Mouse (Mus musculus): ENCODE measurements around the gene Dnah6. TPM values are rescaled to one million over a fixed set of nuclear protein-coding genes. Genes with fewer than 3 reads are reported as not detected.

Gene Dnah6
- 0.08 TPM in 2 replicates for polyA plus RNA-seq (2015; fragmentation: Nextera tagmentation; extraction: Ambion mirVana)

GRCm38 (mm10) chr6:73221189-73221957 lies at the start of gene Dnah6:
TSS of gene Dnah6 (minus strand) at chr6:73221651.
- peak; percentile 98 for ATAC-seq (replicated peaks; ENCODE audit: low FRiP score)
- Histone ChIP-seq H3K9me3 (replicated peaks) (no peaks in the 10 kb centered on the region), H3K27ac (peak within 1 kb of the TSS; percentile 90), H3K36me3 (no peaks in the 10 kb centered on the region), H3K27me3 (no peaks in the 10 kb centered on the region), H3K4me2 (peak within 1 kb of the TSS; percentile 76), H3K4me1 (peaks cover 10% of the 10 kb centered on the region), H3K4me3 (replicated peaks) (peak within 1 kb of the TSS; percentile 42), H3K9ac (peak within 1 kb of the TSS; percentile 27; the same call in 1 of the 2 replicates)
- 33% methylated on average over 25 of the region's 25 CpGs for WGBS

- no peaks in the 10 kb centered on the region for H3K9me3 ChIP-seq (replicated peaks)
- no peak overlapping the region for H3K4me2 ChIP-seq
- H3K4me3 ChIP-seq (replicated peaks) = no peak overlapping the region
- peaks cover 85% of the 10 kb centered on the region for H3K36me3 ChIP-seq
- WGBS = 98% methylated on average over 3 of the region's 3 CpGs
- no peaks in the 10 kb centered on the region for H3K4me1 ChIP-seq
- no peak overlapping the region for H3K27ac ChIP-seq
- no peaks in the 10 kb centered on the region for H3K27me3 ChIP-seq
- no peak overlapping the region for H3K9ac ChIP-seq
- ATAC-seq (replicated peaks; ENCODE audit: low FRiP score) = no peak
Observed at GRCm38 (mm10) chr6:73269374-73269773, 47.9 kb upstream of the Dnah6 start.

GRCm38 (mm10) chr6:73267738-73268311 lies 46.4 kb upstream of the Dnah6 start:
- H3K4me2 ChIP-seq = no peak overlapping the region
- H3K36me3 ChIP-seq = peaks cover 86% of the 10 kb centered on the region
- no peaks in the 10 kb centered on the region for H3K27me3 ChIP-seq
- no peaks in the 10 kb centered on the region for H3K9me3 ChIP-seq (replicated peaks)
- no peak for ATAC-seq (replicated peaks; ENCODE audit: low FRiP score)
- H3K27ac ChIP-seq = no peak overlapping the region
- H3K9ac ChIP-seq = no peak overlapping the region
- H3K4me1 ChIP-seq = no peaks in the 10 kb centered on the region
- 86% methylated on average over 8 of the region's 8 CpGs for WGBS
- no peak overlapping the region for H3K4me3 ChIP-seq (replicated peaks)

- ATAC-seq (replicated peaks; ENCODE audit: low FRiP score) = no peak
- Histone ChIP-seq H3K9ac (no peak overlapping the region), H3K4me1 (no peaks in the 10 kb centered on the region), H3K27ac (no peak overlapping the region), H3K9me3 (replicated peaks) (no peaks in the 10 kb centered on the region), H3K27me3 (no peaks in the 10 kb centered on the region), H3K36me3 (peaks cover 81% of the 10 kb centered on the region), H3K4me2 (no peak overlapping the region), H3K4me3 (replicated peaks) (no peak overlapping the region)
- WGBS = 53% methylated on average over 2 of the region's 2 CpGs
Observed at GRCm38 (mm10) chr6:73264801-73265200, 43.4 kb upstream of the Dnah6 start.

- Histone ChIP-seq H3K9me3 (replicated peaks) (no peaks in the 10 kb centered on the region), H3K4me1 (no peaks in the 10 kb centered on the region), H3K27ac (no peak overlapping the region), H3K9ac (no peak overlapping the region), H3K27me3 (no peaks in the 10 kb centered on the region), H3K4me3 (replicated peaks) (no peak overlapping the region), H3K36me3 (peaks cover 82% of the 10 kb centered on the region), H3K4me2 (no peak overlapping the region)
- ATAC-seq (replicated peaks; ENCODE audit: low FRiP score) = no peak
- WGBS = 83% methylated on average over 6 of the region's 6 CpGs
Observed at GRCm38 (mm10) chr6:73260110-73260509, 38.7 kb upstream of the Dnah6 start.

- no peak for ATAC-seq (replicated peaks; ENCODE audit: low FRiP score)
- Histone ChIP-seq H3K9me3 (replicated peaks) (no peaks in the 10 kb centered on the region), H3K27ac (no peak overlapping the region), H3K36me3 (peaks cover 63% of the 10 kb centered on the region), H3K4me2 (no peak overlapping the region), H3K27me3 (no peaks in the 10 kb centered on the region), H3K4me1 (peaks cover 11% of the 10 kb centered on the region), H3K9ac (no peak overlapping the region), H3K4me3 (replicated peaks) (no peak overlapping the region)
- WGBS = 93% methylated on average over 7 of the region's 7 CpGs
Observed at GRCm38 (mm10) chr6:73257068-73257467, 35.6 kb upstream of the Dnah6 start.

- Histone ChIP-seq H3K36me3 (peaks cover 42% of the 10 kb centered on the region), H3K9ac (no peak overlapping the region), H3K4me1 (peaks cover 17% of the 10 kb centered on the region), H3K27me3 (no peaks in the 10 kb centered on the region), H3K9me3 (replicated peaks) (no peaks in the 10 kb centered on the region), H3K27ac (no peak overlapping the region), H3K4me3 (replicated peaks) (no peak overlapping the region), H3K4me2 (no peak overlapping the region)
- ATAC-seq (replicated peaks; ENCODE audit: low FRiP score) = no peak; the same call in 1 of the 2 replicates
- WGBS = 70% methylated on average over 9 of the region's 9 CpGs
Observed at GRCm38 (mm10) chr6:73254307-73255228, 33.1 kb upstream of the Dnah6 start.

GRCm38 (mm10) chr6:73253584-73253983 lies 32.1 kb upstream of the Dnah6 start:
- no peak overlapping the region for H3K27ac ChIP-seq
- no peak overlapping the region for H3K9ac ChIP-seq
- WGBS = 72% methylated on average over 4 of the region's 4 CpGs
- H3K4me3 ChIP-seq (replicated peaks) = no peak overlapping the region
- H3K36me3 ChIP-seq = peaks cover 32% of the 10 kb centered on the region
- no peaks in the 10 kb centered on the region for H3K27me3 ChIP-seq
- no peaks in the 10 kb centered on the region for H3K9me3 ChIP-seq (replicated peaks)
- H3K4me2 ChIP-seq = no peak overlapping the region
- no peak for ATAC-seq (replicated peaks; ENCODE audit: low FRiP score)
- H3K4me1 ChIP-seq = peaks cover 23% of the 10 kb centered on the region

GRCm38 (mm10) chr6:73253006-73253405 lies 31.6 kb upstream of the Dnah6 start:
- peaks cover 27% of the 10 kb centered on the region for H3K36me3 ChIP-seq
- no peaks in the 10 kb centered on the region for H3K27me3 ChIP-seq
- peaks cover 23% of the 10 kb centered on the region for H3K4me1 ChIP-seq
- ATAC-seq (replicated peaks; ENCODE audit: low FRiP score) = no peak
- 89% methylated on average over 2 of the region's 2 CpGs for WGBS
- no peak overlapping the region for H3K9ac ChIP-seq
- no peaks in the 10 kb centered on the region for H3K9me3 ChIP-seq (replicated peaks)
- H3K27ac ChIP-seq = no peak overlapping the region
- no peak overlapping the region for H3K4me2 ChIP-seq
- H3K4me3 ChIP-seq (replicated peaks) = no peak overlapping the region

GRCm38 (mm10) chr6:73252396-73252795 lies 30.9 kb upstream of the Dnah6 start:
- Histone ChIP-seq H3K27ac (no peak overlapping the region), H3K4me3 (replicated peaks) (no peak overlapping the region), H3K4me2 (no peak overlapping the region), H3K9me3 (replicated peaks) (no peaks in the 10 kb centered on the region), H3K4me1 (peaks cover 23% of the 10 kb centered on the region), H3K36me3 (peaks cover 21% of the 10 kb centered on the region), H3K27me3 (no peaks in the 10 kb centered on the region), H3K9ac (no peak overlapping the region)
- ATAC-seq (replicated peaks; ENCODE audit: low FRiP score) = no peak

GRCm38 (mm10) chr6:73251336-73251735 lies 29.9 kb upstream of the Dnah6 start:
- no peak overlapping the region for H3K27ac ChIP-seq
- ATAC-seq (replicated peaks; ENCODE audit: low FRiP score) = no peak
- H3K36me3 ChIP-seq = peaks cover 11% of the 10 kb centered on the region
- H3K4me3 ChIP-seq (replicated peaks) = no peak overlapping the region
- H3K9ac ChIP-seq = no peak overlapping the region
- H3K4me1 ChIP-seq = peaks cover 23% of the 10 kb centered on the region
- 88% methylated on average over 11 of the region's 11 CpGs for WGBS
- H3K4me2 ChIP-seq = no peak overlapping the region
- no peaks in the 10 kb centered on the region for H3K27me3 ChIP-seq
- no peaks in the 10 kb centered on the region for H3K9me3 ChIP-seq (replicated peaks)

- H3K36me3 ChIP-seq = peaks cover 9% of the 10 kb centered on the region; the same call in 1 of the 2 replicates
- H3K4me3 ChIP-seq (replicated peaks) = peak overlapping the region; percentile 99
- H3K9ac ChIP-seq = peak overlapping the region; percentile 95; the same call in 1 of the 2 replicates
- peaks cover 21% of the 10 kb centered on the region for H3K4me1 ChIP-seq
- H3K9me3 ChIP-seq (replicated peaks) = no peaks in the 10 kb centered on the region
- no peak overlapping the region for H3K27ac ChIP-seq
- no peak for ATAC-seq (replicated peaks; ENCODE audit: low FRiP score)
- 88% methylated on average over 4 of the region's 4 CpGs for WGBS
- H3K27me3 ChIP-seq = no peaks in the 10 kb centered on the region
- H3K4me2 ChIP-seq = peak overlapping the region; percentile 77
Observed at GRCm38 (mm10) chr6:73249851-73250250, 28.4 kb upstream of the Dnah6 start.
